8 mouse cellular contexts compared by ENCODE assay signal in the genomic region with DNA sequence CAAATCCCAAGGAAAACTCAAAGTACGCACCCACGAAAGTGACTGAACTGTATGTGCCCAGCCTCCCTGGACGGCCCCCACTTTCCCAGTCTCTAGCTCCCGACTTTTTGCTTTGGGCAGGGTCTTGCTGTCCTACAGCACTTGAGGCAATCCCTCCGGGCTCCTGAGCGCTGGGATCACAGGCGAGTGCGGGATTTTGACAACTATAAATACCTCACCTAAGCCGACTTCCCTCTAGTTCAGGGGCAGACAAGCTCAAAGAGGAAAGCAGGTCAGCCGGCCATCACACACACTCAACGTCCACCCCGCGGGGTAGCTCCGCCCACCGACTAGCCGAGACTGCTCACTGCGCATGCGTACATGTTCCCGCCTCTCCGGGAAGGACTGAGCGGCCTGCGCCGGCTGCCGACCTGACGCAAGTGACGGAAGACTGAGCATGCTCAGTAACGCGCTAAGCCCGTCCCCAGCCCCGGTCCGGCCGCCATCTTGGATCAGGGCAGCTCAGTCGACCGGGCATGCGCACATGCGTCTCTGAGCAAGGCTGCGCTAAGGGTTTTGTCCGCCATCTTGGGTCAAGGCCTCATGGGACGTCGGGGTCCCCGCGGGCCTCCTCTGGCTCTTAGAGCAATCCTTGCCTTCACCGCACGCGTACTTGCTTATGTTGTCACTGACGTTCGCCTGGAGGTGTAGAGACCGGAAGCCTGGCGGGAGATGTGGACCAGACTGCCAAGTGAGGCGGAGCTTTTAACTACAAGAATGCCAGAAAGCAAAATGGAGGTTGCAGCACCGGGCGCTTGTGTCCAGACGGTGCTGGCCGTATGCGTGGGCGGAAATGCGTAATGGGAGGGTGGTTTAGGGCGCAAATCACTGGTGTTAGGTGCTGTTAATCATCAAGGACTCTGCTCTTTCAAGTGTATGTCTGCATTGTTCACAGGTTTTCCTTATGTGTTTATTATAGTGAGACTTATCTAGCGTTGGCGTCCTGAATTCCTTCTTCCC. TPM values are rescaled to one million over a fixed set of nuclear protein-coding genes. Genes with fewer than 3 reads are reported as not detected.
A peak's percentile ranks its signal among the peaks of the same experiment; 100 is the strongest.
DNase-seq lines count a peak whose midpoint lies in the region; ATAC-seq lines count a peak whose summit lies in the region.

A gene (minus strand): TSS at position 545 of the 999 bp plus-strand sequence.

- ATAC-seq in hindbrain, embryonic 11.5 days (ENCODE audit: low FRiP score) = peak; percentile 99

- peak; percentile 100 for DNase-seq in Muller cell, postnatal 12 days (ENCODE audit: inconsistent ontology term)
- DNase-seq in cerebellum, adult 9-11 months = peak; percentile 100
- peak; percentile 99 to 100 for DNase-seq in frontal cortex, adult 2 months (ENCODE audit: extremely low spot score in 1 of 2, low spot score in 1 of 2)
- DNase-seq in hindbrain, embryonic 11.5 days (ENCODE audit: low spot score) = peak; percentile 100
- DNase-seq in layer of hippocampus, postnatal 10 days (ENCODE audit: low spot score in 2 of 2) = peak; percentile 99 to 100
- DNase-seq in lung, postnatal 10 days = peak; percentile 100
- DNase-seq in ovary, postnatal 36 days (ENCODE audit: low spot score) = peak; percentile 100
- peak; percentile 99 for DNase-seq in thymus, postnatal 25 days

- peak within 1 kb of the TSS; percentile 72 for H3K9ac ChIP-seq in hindbrain, embryonic 11.5 days (ENCODE audit: low read depth, low read length)

- H3K27me3 ChIP-seq in hindbrain, embryonic 11.5 days (ENCODE audit: control insufficient read depth, insufficient read depth, low read length) = no peaks in the 10 kb centered on the region

- peak within 1 kb of the TSS; percentile 58 for H3K4me2 ChIP-seq in hindbrain, embryonic 11.5 days (replicated peaks; ENCODE audit: low read depth, low read length)

- H3K4me1 ChIP-seq in hindbrain, embryonic 11.5 days (replicated peaks; ENCODE audit: control insufficient read depth, insufficient read depth, low read length) = 0 out of 2 replicates have a peak, but pooled peaks cover 2% of the 10 kb centered on the region

- H3K9me3 ChIP-seq in hindbrain, embryonic 11.5 days (ENCODE audit: control insufficient read depth, low read length) = no peaks in the 10 kb centered on the region

- under 1% methylated on average over 60 of the region's 60 CpGs for WGBS in hindbrain, embryonic 11.5 days

- H3K36me3 ChIP-seq in hindbrain, embryonic 11.5 days (ENCODE audit: control insufficient read depth, insufficient read depth, low read length) = no peaks in the 10 kb centered on the region

- H3K4me3 ChIP-seq in hindbrain, embryonic 11.5 days (ENCODE audit: low read depth, low read length) = peak within 1 kb of the TSS; percentile 57

- peak within 1 kb of the TSS; percentile 94 for H3K27ac ChIP-seq in hindbrain, embryonic 11.5 days (ENCODE audit: low read depth, low read length)

RNA-seq across cellular contexts. Expression of the gene that starts here (rescaled TPM):
- polyA plus RNA-seq in frontal cortex, adult 2 months (2012; rRNA removed) = 37.9 and 39.6 TPM in 2 replicates
- 108 and 110 TPM in 2 replicates for polyA plus RNA-seq in hindbrain, embryonic 11.5 days (2014; fragmentation: Nextera tagmentation; extraction: Ambion mirVana)
- total RNA-seq in layer of hippocampus, postnatal 10 days (2021) = 10 to 100 TPM; 29.1 to 31.9 TPM

Comparison
In these comparisons a context has a peak if more than half of its experiments do, and no peak if none do; other contexts are left out.
1. Peak in every context shown above with its lines: DNase-seq, ATAC-seq, H3K4me3 ChIP-seq and H3K27ac ChIP-seq.